Mouse (Mus musculus) E14TG2a.4 (cell line): ENCODE data around the gene Runx2.

ENCODE experiments used
- CTCF ChIP-seq: conservative IDR thresholded peaks from 2 replicates; pipeline ENCODE4 v1.5.1; 2014; ENCODE audit warnings: low read length
- POU5F1 ChIP-seq: IDR thresholded peaks from 2 replicates; pipeline ENCODE4 v1.6.1; 2014; ENCODE audit warnings: low read length, borderline replicate concordance

- TF ChIP-seq CTCF (no peak), POU5F1 (no peak)
Measured at GRCm38 (mm10) chr17:44649056-44649455, 165.5 kb downstream of the Runx2 start.
